Mouse (Mus musculus) left cerebral cortex, adult 9 months (tissue): ENCODE results near the gene Isca2.

Experiments
- DNase-seq, 2 experiments: peaks; one replicate each; pipeline ENCODE4 v3.0.0; 2022; ENCODE audit warnings: low spot score in 2 of 2

Isca2 gene

GRCm38 (mm10) chr12:84814663-84815325 lies 41.7 kb downstream of the Isca2 start:
- no peak for DNase-seq

GRCm38 (mm10) chr12:84818496-84818895 lies 45.4 kb downstream of the Isca2 start:
- no peak for DNase-seq

GRCm38 (mm10) chr12:84819236-84820168 lies 46.5 kb downstream of the Isca2 start:
- DNase-seq, result peak in 1 of 2 experiments; percentile 49

- no peak for DNase-seq
Observed at GRCm38 (mm10) chr12:84823601-84824000, 50.5 kb downstream of the Isca2 start.

GRCm38 (mm10) chr12:84824203-84824602 lies 51.2 kb downstream of the Isca2 start:
- no peak for DNase-seq
